Mouse (Mus musculus): ENCODE results near the gene Gad2.
"Not testable (repeated sequence)": the region's sequence is repeated elsewhere in the genome, so short reads cannot be mapped to it uniquely, and the experiment has no call there.

GRCm38 (mm10) chr2:22588170-22588541 is 33.8 kb upstream of the Gad2 start:
- TF ChIP-seq CTCF, POLR2A (IDR thresholded peaks at IDR 0.05; ENCODE audit: insufficient read depth, low read depth, low read length): not testable (repeated sequence)
